Comparison of ENCODE assay signal across 20 mouse cellular contexts in genomic region chr8:102064137-102064536, GRCm38 (mm10).
DNase-seq lines count a peak whose midpoint lies in the region; ATAC-seq and TF ChIP-seq lines count a peak whose summit lies in the region.
"Had no signal": no experiment of that assay in that cellular context is flagged by ENCODE, and none has a peak within 500 bp of the region (broad histone marks: within the 10 kb centered on the region; RNA-seq: fewer than 3 reads in every experiment).

No protein-coding gene starts in this region.

- H3K27me3 ChIP-seq in midbrain, embryonic 14.5 days (ENCODE audit: control insufficient read depth, insufficient read depth, low read length): no peaks in the 10 kb centered on the region
- no peaks in the 10 kb centered on the region for H3K27me3 ChIP-seq in midbrain, embryonic 11.5 days (ENCODE audit: control insufficient read depth, insufficient read depth, low read length)
- H3K27me3 ChIP-seq: embryonic facial prominence, embryonic 12.5 days; forebrain, embryonic 12.5 days; Patski had no signal

- no peak overlapping the region for H3K27ac ChIP-seq in layer of hippocampus, adult 2 months
- no peak overlapping the region for H3K27ac ChIP-seq in midbrain, embryonic 14.5 days (replicated peaks; ENCODE audit: low read depth, low read length)
- no peak overlapping the region for H3K27ac ChIP-seq in midbrain, embryonic 11.5 days (ENCODE audit: low read depth, low read length)
- H3K27ac ChIP-seq: embryonic facial prominence, embryonic 12.5 days; forebrain, embryonic 12.5 days; heart, embryonic 10.5 days; hindbrain, embryonic 14.5 days had no signal

- H3K4me3 ChIP-seq in layer of hippocampus, adult 2 months: no peak overlapping the region
- H3K4me3 ChIP-seq in midbrain, embryonic 14.5 days (replicated peaks; ENCODE audit: low read depth, low read length): no peak overlapping the region
- no peak overlapping the region for H3K4me3 ChIP-seq in midbrain, embryonic 11.5 days (ENCODE audit: low read depth, low read length)
- H3K4me3 ChIP-seq: embryonic facial prominence, embryonic 12.5 days; forebrain, embryonic 12.5 days; heart, embryonic 10.5 days had no signal

- 97% methylated on average over 2 of the region's 2 CpGs for WGBS in midbrain, embryonic 14.5 days
- WGBS in midbrain, embryonic 11.5 days: 96% methylated on average over 2 of the region's 2 CpGs

- DNase-seq in frontal cortex, postnatal 36 days (ENCODE audit: low spot score in 2 of 2): no peak
- DNase-seq in layer of hippocampus, adult 2 months (ENCODE audit: low spot score in 2 of 2): no peak
- no peak for DNase-seq in layer of hippocampus, adult 11-12 months (ENCODE audit: low spot score)
- DNase-seq in midbrain, embryonic 14.5 days: peak; percentile 22
- no peak for DNase-seq in midbrain, embryonic 11.5 days (ENCODE audit: low spot score, missing footprints)
- no peak for DNase-seq in cerebellum, adult 11 months
- DNase-seq: adrenal gland, postnatal 14 days; cerebellum, adult 9-10 months; cerebellum, postnatal 25 days; gastrocnemius, postnatal 36 days; heart, adult 11 months; heart, postnatal 10 days had no signal

- H3K36me3 ChIP-seq in midbrain, embryonic 14.5 days (ENCODE audit: control insufficient read depth, insufficient read depth, low read length): no peaks in the 10 kb centered on the region
- H3K36me3 ChIP-seq in midbrain, embryonic 11.5 days (ENCODE audit: control insufficient read depth, insufficient read depth, low read length): no peaks in the 10 kb centered on the region
- H3K36me3 ChIP-seq: embryonic facial prominence, embryonic 12.5 days; forebrain, embryonic 12.5 days; heart, embryonic 10.5 days had no signal

- peak; percentile 67 for TF ChIP-seq CTCF in layer of hippocampus, adult 2 months (conservative IDR thresholded peaks at IDR 0.05)

- no peak overlapping the region for H3K9ac ChIP-seq in midbrain, embryonic 14.5 days (replicated peaks; ENCODE audit: low read length)
- H3K9ac ChIP-seq in midbrain, embryonic 11.5 days (ENCODE audit: low read length): no peak overlapping the region
- H3K9ac ChIP-seq: embryonic facial prominence, embryonic 12.5 days; forebrain, embryonic 12.5 days; hindbrain, embryonic 14.5 days had no signal

- H3K4me2 ChIP-seq in midbrain, embryonic 14.5 days (ENCODE audit: low read length): no peak overlapping the region
- no peak overlapping the region for H3K4me2 ChIP-seq in midbrain, embryonic 11.5 days
- H3K4me2 ChIP-seq: embryonic facial prominence, embryonic 12.5 days; forebrain, embryonic 12.5 days; hindbrain, embryonic 14.5 days had no signal

- ATAC-seq in frontal cortex, adult (ENCODE audit: low TSS enrichment): peak; percentile 64
- ATAC-seq in midbrain, embryonic 14.5 days (ENCODE audit: low FRiP score, low TSS enrichment): no peak
- ATAC-seq in midbrain, embryonic 11.5 days (ENCODE audit: low FRiP score): no peak
- ATAC-seq: activated CD4-positive, CD25-positive, alpha-beta regulatory T cell, adult 4 months; forebrain, embryonic 16.5 days; Patski had no signal

- H3K9me3 ChIP-seq in midbrain, embryonic 14.5 days (ENCODE audit: control insufficient read depth, low read length): no peaks in the 10 kb centered on the region
- no peaks in the 10 kb centered on the region for H3K9me3 ChIP-seq in midbrain, embryonic 11.5 days (ENCODE audit: control insufficient read depth, low read length)
- H3K9me3 ChIP-seq: embryonic facial prominence, embryonic 12.5 days; forebrain, embryonic 12.5 days; heart, embryonic 10.5 days had no signal

- no peaks in the 10 kb centered on the region for H3K4me1 ChIP-seq in midbrain, embryonic 14.5 days (ENCODE audit: control insufficient read depth, insufficient read depth, low read length)
- no peaks in the 10 kb centered on the region for H3K4me1 ChIP-seq in midbrain, embryonic 11.5 days (ENCODE audit: control insufficient read depth, insufficient read depth, low read length)
- H3K4me1 ChIP-seq: embryonic facial prominence, embryonic 12.5 days; forebrain, embryonic 12.5 days; heart, embryonic 10.5 days had no signal
